Mouse (Mus musculus) G1E (cell line): ENCODE measurements around the gene Cant1.

Experiments used
- CTCF ChIP-seq: IDR thresholded peaks from 2 replicates; pipeline ENCODE4 v1.5.1; 2012; ENCODE audit warnings: low read depth, low read length, inconsistent platforms, mixed read lengths
- GATA1 ChIP-seq: IDR thresholded peaks from 2 replicates; pipeline ENCODE4 v1.6.1; 2012; ENCODE audit warnings: borderline replicate concordance, low read length, inconsistent platforms, mixed read lengths
- GATA2 ChIP-seq: IDR thresholded peaks from 2 replicates; pipeline ENCODE4 v1.6.1; 2012; ENCODE audit warnings: low read depth, low read length, inconsistent platforms, borderline replicate concordance

- TF ChIP-seq CTCF (peak; percentile 41; the same call in 1 of the 2 replicates), GATA1 (no peak), GATA2 (no peak)
Observed at GRCm38 (mm10) chr11:118423266-118423971, 4.5 kb upstream of the Cant1 start.
